Mouse (Mus musculus) kidney, adult 2 months (tissue): ENCODE data around the gene Spdef.

Experiments
- CTCF ChIP-seq: fragments of 200-500 bp; conservative IDR thresholded peaks from 2 replicates; pipeline ENCODE4 v1.5.1; 2011; ENCODE audit warnings: low read depth, mild to moderate bottlenecking, control low read depth, low read length, moderate library complexity, mixed read lengths; ENCODE audit not compliant: insufficient read depth, insufficient read length
- POLR2A ChIP-seq: fragments of 200-500 bp; IDR thresholded peaks from one replicate; pipeline ENCODE4 v1.6.1; 2011; ENCODE audit warnings: low read depth, low read length, control low read depth

GRCm38 (mm10) chr17:27740961-27741360, 12.2 kb upstream of the Spdef start:
- TF ChIP-seq CTCF: no peak
- no peak for TF ChIP-seq POLR2A
